ENCODE assay signal across 7 mouse cellular contexts in genomic region chr11:5788056-5789014, GRCm38 (mm10). TPM values are rescaled to one million over a fixed set of nuclear protein-coding genes. Genes with fewer than 3 reads are reported as not detected.
DNase-seq lines count a peak whose midpoint lies in the region; ATAC-seq lines count a peak whose summit lies in the region.

Gene Dbnl (plus strand): TSS chr11:5788488.

- peak; percentile 97 for DNase-seq in adrenal gland, adult 2 months
- peak; percentile 90 for DNase-seq in embryo, embryonic 11.5 days (ENCODE audit: low read depth, low spot score)
- DNase-seq in gastrocnemius, postnatal 36 days = peak; percentile 93
- peak; percentile 95 to 96 for DNase-seq in left cerebral cortex, postnatal 25 days (ENCODE audit: low spot score in 2 of 2)
- peak; percentile 95 for DNase-seq in midbrain, embryonic 10.5 days (ENCODE audit: low spot score)
- DNase-seq in right cerebral cortex, postnatal 4 days = peak; percentile 90

- H3K27me3 ChIP-seq in intestine, embryonic 15.5 days (replicated peaks) = no peaks in the 10 kb centered on the region
- H3K27me3 ChIP-seq in midbrain, embryonic 10.5 days (ENCODE audit: low read depth, poor library complexity, severe bottlenecking) = no peaks in the 10 kb centered on the region

- no peaks in the 10 kb centered on the region for H3K9me3 ChIP-seq in intestine, embryonic 15.5 days
- H3K9me3 ChIP-seq in midbrain, embryonic 10.5 days (replicated peaks) = no peaks in the 10 kb centered on the region

- peaks cover 8% of the 10 kb centered on the region for H3K36me3 ChIP-seq in intestine, embryonic 15.5 days
- H3K36me3 ChIP-seq in midbrain, embryonic 10.5 days = peaks cover 30% of the 10 kb centered on the region

- peak within 1 kb of the TSS; percentile 77 for H3K4me2 ChIP-seq in intestine, embryonic 15.5 days (replicated peaks)

- ATAC-seq in intestine, embryonic 15.5 days = peak; percentile 97

- H3K9ac ChIP-seq in intestine, embryonic 15.5 days = peak within 1 kb of the TSS; percentile 74

- intact Hi-C loops in gastrocnemius, postnatal 36 days (cut with DNase I) = loop anchor here (5.0 kb wide), 1 partner anchor 301 kb away; no protein-coding TSS in a partner anchor
- intact Hi-C loops in left cerebral cortex, postnatal 25 days (cut with DNase I) = loop anchor here (2.0 kb wide), 1 partner anchor 92 kb away; no protein-coding TSS in a partner anchor

- H3K4me1 ChIP-seq in intestine, embryonic 15.5 days (replicated peaks) = peaks cover 15% of the 10 kb centered on the region
- H3K4me1 ChIP-seq in midbrain, embryonic 10.5 days = peaks cover 28% of the 10 kb centered on the region

- WGBS in intestine, embryonic 15.5 days = under 1% methylated on average over 74 of the region's 74 CpGs
- under 1% methylated on average over 74 of the region's 74 CpGs for WGBS in midbrain, embryonic 10.5 days

- H3K4me3 ChIP-seq in intestine, embryonic 15.5 days (replicated peaks) = peak within 1 kb of the TSS; percentile 61
- peak within 1 kb of the TSS; percentile 93 for H3K4me3 ChIP-seq in midbrain, embryonic 10.5 days

- peak within 1 kb of the TSS; percentile 93 for H3K27ac ChIP-seq in intestine, embryonic 15.5 days
- peak within 1 kb of the TSS; percentile 92 for H3K27ac ChIP-seq in midbrain, embryonic 10.5 days (replicated peaks)

RNA-seq across cellular contexts. Expression of gene Dbnl, which starts in this region (rescaled TPM):
- 10 to 100 TPM; 66.6 to 79.3 TPM for total RNA-seq in adrenal gland, adult 2 months (2021)
- 45.7 and 58.2 TPM in 2 replicates for polyA plus RNA-seq in adrenal gland, adult 2 months (2012; rRNA removed)
- total RNA-seq in gastrocnemius, postnatal 36 days (2021) = 10 to 100 TPM; 10.7 to 11.2 TPM
- 127 and 130 TPM in 2 replicates for polyA plus RNA-seq in intestine, embryonic 15.5 days (2015; fragmentation: Nextera tagmentation; extraction: Ambion mirVana)
- total RNA-seq in left cerebral cortex, postnatal 25 days (2021) = 10 to 100 TPM; 69.2 to 74.1 TPM
- 142 and 159 TPM in 2 replicates for polyA plus RNA-seq in midbrain, embryonic 10.5 days (2016; fragmentation: Nextera tagmentation; extraction: Ambion mirVana)

Comparison
In these comparisons a context has a peak if more than half of its experiments do, and no peak if none do; other contexts are left out.
1. Peak in every context shown above with its lines: DNase-seq, ATAC-seq, H3K4me3 ChIP-seq and H3K27ac ChIP-seq.
2. RNA of gene Dbnl (total RNA-seq): 66.6 to 79.3 TPM in adrenal gland, adult 2 months and 69.2 to 74.1 TPM in left cerebral cortex, postnatal 25 days; 10.7 to 11.2 TPM in gastrocnemius, postnatal 36 days; every median in the first group is over 4 times any median in the second.